Mouse (Mus musculus): ENCODE results near the gene Pate2.
"Not testable (repeated sequence)": the region's sequence is repeated elsewhere in the genome, so short reads cannot be mapped to it uniquely, and the experiment has no call there.

Gene Pate2

GRCm38 (mm10) chr9:35556494-35557102 is 13.5 kb upstream of the Pate2 start:
- no peak for DNase-seq (ENCODE audit: low read depth, low spot score)

GRCm38 (mm10) chr9:35558257-35559008 is 11.7 kb upstream of the Pate2 start, which contains the start of the genes Ddx25 and Pus3:
Ddx25 (minus strand) TSS chr9:35558528.
Pus3 (plus strand) TSS chr9:35558595.
- peak; percentile 56 for DNase-seq (ENCODE audit: low read depth, low spot score)

GRCm38 (mm10) chr9:35559009-35559890 is 10.8 kb upstream of the Pate2 start:
- DNase-seq (ENCODE audit: low read depth, low spot score) = peak; percentile 93

- DNase-seq (ENCODE audit: low read depth, low spot score) = no peak
Measured at GRCm38 (mm10) chr9:35561076-35561475, 9.0 kb upstream of the Pate2 start.

- no peak for DNase-seq (ENCODE audit: low read depth, low spot score)
Measured at GRCm38 (mm10) chr9:35561583-35561982, 8.5 kb upstream of the Pate2 start.

GRCm38 (mm10) chr9:35564536-35565240 is 5.4 kb upstream of the Pate2 start:
- no peak for DNase-seq (ENCODE audit: low read depth, low spot score)

- no peak for DNase-seq (ENCODE audit: low read depth, low spot score)
Measured at GRCm38 (mm10) chr9:35567995-35568394, 2.1 kb upstream of the Pate2 start.

- DNase-seq (ENCODE audit: low read depth, low spot score) = no peak
Measured at GRCm38 (mm10) chr9:35570663-35571062, 579 bp downstream of the Pate2 start.

GRCm38 (mm10) chr9:35574416-35574815 is 4.3 kb downstream of the Pate2 start:
- peak; percentile 74 for DNase-seq (ENCODE audit: low read depth, low spot score)

- DNase-seq (ENCODE audit: low read depth, low spot score) = no peak
Measured at GRCm38 (mm10) chr9:35587674-35588073, 17.6 kb downstream of the Pate2 start.

GRCm38 (mm10) chr9:35592903-35593302 is 22.8 kb downstream of the Pate2 start:
- peak; percentile 34 for DNase-seq (ENCODE audit: low read depth, low spot score)

GRCm38 (mm10) chr9:35607647-35608405 is 37.7 kb downstream of the Pate2 start:
- no peak for DNase-seq (ENCODE audit: low read depth, low spot score)

- DNase-seq (ENCODE audit: low read depth, low spot score) = no peak
Measured at GRCm38 (mm10) chr9:35611841-35612240, 41.8 kb downstream of the Pate2 start, which contains the start of gene Pate4. Pate4 (minus strand) TSS chr9:35611941.

- no peak for DNase-seq (ENCODE audit: low read depth, low spot score)
Measured at GRCm38 (mm10) chr9:35614005-35614404, 43.9 kb downstream of the Pate2 start.

GRCm38 (mm10) chr9:35616784-35617183 is 46.7 kb downstream of the Pate2 start:
- not testable (repeated sequence) for DNase-seq (ENCODE audit: low read depth, low spot score)

GRCm38 (mm10) chr9:35632981-35633380 is 62.9 kb downstream of the Pate2 start:
- no peak for DNase-seq (ENCODE audit: low read depth, low spot score)

GRCm38 (mm10) chr9:35648102-35648501 is 78.0 kb downstream of the Pate2 start, which contains the start of gene Pate3:
Pate3 (minus strand) TSS chr9:35648202.
- no peak for DNase-seq (ENCODE audit: low read depth, low spot score)

- DNase-seq (ENCODE audit: low read depth, low spot score) = no peak
Measured at GRCm38 (mm10) chr9:35673557-35673956, 103.5 kb downstream of the Pate2 start.

GRCm38 (mm10) chr9:35687013-35687412 is 116.9 kb downstream of the Pate2 start, which contains the start of gene Pate1:
Pate1 (minus strand) TSS chr9:35687390.
- no peak for DNase-seq (ENCODE audit: low read depth, low spot score)

- DNase-seq (ENCODE audit: low read depth, low spot score) = no peak
Measured at GRCm38 (mm10) chr9:35691924-35692323, 121.8 kb downstream of the Pate2 start.

Data from ZHBTc4 (cell line).